Mouse (Mus musculus) liver, adult 2 months (tissue): ENCODE measurements around the gene Fgfr2. TPM values are rescaled to one million over a fixed set of nuclear protein-coding genes. Genes with fewer than 3 reads are reported as not detected.
A peak's percentile ranks its signal among the peaks of the same experiment; 100 is the strongest.

ENCODE experiments used
- DNase-seq: peaks from one replicate; pipeline ENCODE4 v3.0.0-alpha.2; 2011; ENCODE audit warnings: low read depth, low spot score; ENCODE audit errors: extremely low read depth
- H3K27ac ChIP-seq: fragments of 200-500 bp; replicated peaks from 2 replicates; pipeline ENCODE4 v1.5.1; 2012; ENCODE audit warnings: low read depth, mild to moderate bottlenecking, control low read depth, inconsistent platforms, low read length; ENCODE audit not compliant: insufficient read depth
- H3K27me3 ChIP-seq: fragments of 200-500 bp; 2 replicates; pipeline ENCODE4 v1.6.1; 2012; ENCODE audit warnings: mild to moderate bottlenecking, moderate library complexity, low read length, inconsistent platforms; ENCODE audit not compliant: control insufficient read depth, insufficient read depth
- H3K36me3 ChIP-seq: fragments of 200-500 bp; 2 replicates; pipeline ENCODE4 v1.6.1; 2012; ENCODE audit warnings: low read length, inconsistent platforms; ENCODE audit not compliant: control insufficient read depth, insufficient read depth
- H3K4me1 ChIP-seq: fragments of 200-500 bp; 2 replicates; pipeline ENCODE4 v1.6.1; 2011; ENCODE audit warnings: low read length; ENCODE audit not compliant: control insufficient read depth, insufficient read depth
- H3K4me3 ChIP-seq: fragments of 200-500 bp; 2 replicates; pipeline ENCODE4 v1.5.1; 2011; ENCODE audit warnings: low read depth, mild to moderate bottlenecking, control low read depth, low read length, moderate library complexity; ENCODE audit not compliant: insufficient read depth
- H3K79me2 ChIP-seq: fragments of 200-500 bp; 2 replicates; pipeline ENCODE4 v1.6.1; 2012; ENCODE audit warnings: inconsistent platforms, mild to moderate bottlenecking, low read length, moderate library complexity; ENCODE audit not compliant: control insufficient read depth, insufficient read depth
- H3K9ac ChIP-seq: fragments of 200-500 bp; 2 replicates; pipeline ENCODE4 v1.6.1; 2012; ENCODE audit warnings: low read depth, mild to moderate bottlenecking, control low read depth, inconsistent platforms, low read length
- CTCF ChIP-seq: fragments of 200-500 bp; IDR thresholded peaks from 2 replicates; pipeline ENCODE4 v1.5.1; 2011; ENCODE audit warnings: low read depth, low read length, control low read depth
- POLR2A ChIP-seq: fragments of 200-500 bp; IDR thresholded peaks from 2 replicates; pipeline ENCODE4 v1.6.1; 2011; ENCODE audit warnings: low read length, control low read depth; ENCODE audit not compliant: insufficient read depth; ENCODE audit errors: extremely low read depth
- WGBS: fragments of 180-500 bp; shearing (Covaris S2); methylation state at CpG from one replicate; pipeline ENCODE4 v1.1.7; 2018; 5-methylcytosine and 5-hydroxymethylcytosine counted together
- polyA plus RNA-seq: library from polyadenylated mRNA; depleted of rRNA; stranded (reverse); fragments of >200 nt; gene quantifications from 2 replicates; pipeline ENCODE4 v1.2.3, GENCODE M21; 2012
- total RNA-seq: library from RNA; depleted of rRNA; stranded (reverse); fragments of >200 nt; gene quantifications from 2 replicates; pipeline ENCODE4 v1.2.3, GENCODE M21; 2014

Fgfr2 gene
- total and polyA plus RNA-seq, 2 experiments: 16.7 to 35.2 TPM

- Histone ChIP-seq H3K27me3 (no peaks in the 10 kb centered on the region), H3K4me3 (peak overlapping the region; percentile 68; the same call in 1 of the 2 replicates), H3K79me2 (peaks cover 7% of the 10 kb centered on the region; the same call in 1 of the 2 replicates), H3K36me3 (no peaks in the 10 kb centered on the region), H3K27ac (no peak overlapping the region), H3K9ac (no peak overlapping the region), H3K4me1 (peaks cover 14% of the 10 kb centered on the region)
- TF ChIP-seq CTCF (no peak), POLR2A (no peak)
- 29% methylated on average over 1 of the region's 1 CpGs for WGBS
- DNase-seq: peak; percentile 57
Measured at GRCm38 (mm10) chr7:132933331-132933730, 189.8 kb downstream of the Fgfr2 start.

- under 1% methylated on average over 53 of the region's 55 CpGs for WGBS
Measured at GRCm38 (mm10) chr7:132931560-132932351, 191.4 kb downstream of the Fgfr2 start.

GRCm38 (mm10) chr7:132930850-132931559 is 192.1 kb downstream of the Fgfr2 start, which contains the start of gene Zranb1:
Zranb1 (plus strand) TSS chr7:132931142.
- peak; percentile 88 for DNase-seq
- WGBS: under 1% methylated on average over 85 of the region's 93 CpGs
- TF ChIP-seq POLR2A (peak; percentile 92), CTCF (no peak)

More at GRCm38 (mm10) chr7:132931560-132932351, 191.4 kb downstream of the Fgfr2 start:
- H3K27me3 ChIP-seq: no peaks in the 10 kb centered on the region
- TF ChIP-seq POLR2A: no peak
- peak overlapping the region; percentile 97 for H3K9ac ChIP-seq
- H3K4me3 ChIP-seq: peak overlapping the region; percentile 68
- DNase-seq: peak; percentile 57
- peaks cover 6% of the 10 kb centered on the region; the same call in 1 of the 2 replicates for H3K79me2 ChIP-seq
- H3K4me1 ChIP-seq: peaks cover 11% of the 10 kb centered on the region; the same call in 1 of the 2 replicates
- no peaks in the 10 kb centered on the region for H3K36me3 ChIP-seq
- peak overlapping the region; percentile 95 for H3K27ac ChIP-seq

GRCm38 (mm10) chr7:132930055-132930454 is 193.1 kb downstream of the Fgfr2 start:
- peak; percentile 60 for TF ChIP-seq CTCF
- TF ChIP-seq POLR2A: no peak
- Histone ChIP-seq H3K4me3 (no peak overlapping the region), H3K9ac (peak overlapping the region; percentile 65; the same call in 1 of the 2 replicates), H3K4me1 (peaks cover 10% of the 10 kb centered on the region; the same call in 1 of the 2 replicates), H3K27ac (no peak overlapping the region), H3K36me3 (no peaks in the 10 kb centered on the region), H3K27me3 (no peaks in the 10 kb centered on the region), H3K79me2 (peaks cover 3% of the 10 kb centered on the region; the same call in 1 of the 2 replicates)
- WGBS: 74% methylated on average over 5 of the region's 5 CpGs
- peak; percentile 64 for DNase-seq

More at GRCm38 (mm10) chr7:132930850-132931559, 192.1 kb downstream of the Fgfr2 start, which contains the start of gene Zranb1:
- no peaks in the 10 kb centered on the region for H3K36me3 ChIP-seq
- peak within 1 kb of the TSS; percentile 95 for H3K27ac ChIP-seq
- no peaks in the 10 kb centered on the region for H3K27me3 ChIP-seq
- peaks cover 3% of the 10 kb centered on the region; the same call in 1 of the 2 replicates for H3K79me2 ChIP-seq
- peaks cover 6% of the 10 kb centered on the region; the same call in 1 of the 2 replicates for H3K4me1 ChIP-seq
- peak within 1 kb of the TSS; percentile 68 for H3K4me3 ChIP-seq
- peak within 1 kb of the TSS; percentile 97 for H3K9ac ChIP-seq

- Histone ChIP-seq H3K27me3 (no peaks in the 10 kb centered on the region), H3K79me2 (peaks cover 3% of the 10 kb centered on the region; the same call in 1 of the 2 replicates), H3K4me3 (no peak overlapping the region), H3K4me1 (peaks cover 9% of the 10 kb centered on the region; the same call in 1 of the 2 replicates), H3K9ac (no peak overlapping the region), H3K36me3 (no peaks in the 10 kb centered on the region), H3K27ac (no peak overlapping the region)
- 44% methylated on average over 3 of the region's 3 CpGs for WGBS
- TF ChIP-seq POLR2A (no peak), CTCF (no peak)
- no peak for DNase-seq
Measured at GRCm38 (mm10) chr7:132927201-132927600, 195.9 kb downstream of the Fgfr2 start.
